Mouse (Mus musculus) kidney, postnatal 25 days (tissue): ENCODE data around the gene Nrp2.
A peak's percentile ranks its signal among the peaks of the same experiment; 100 is the strongest.

Experiments
- DNase-seq, 2 experiments: peaks; one replicate each; pipeline ENCODE4 v3.0.0; 2021; ENCODE audit warnings: mixed read lengths in 2 of 2

Gene Nrp2

DNA sequence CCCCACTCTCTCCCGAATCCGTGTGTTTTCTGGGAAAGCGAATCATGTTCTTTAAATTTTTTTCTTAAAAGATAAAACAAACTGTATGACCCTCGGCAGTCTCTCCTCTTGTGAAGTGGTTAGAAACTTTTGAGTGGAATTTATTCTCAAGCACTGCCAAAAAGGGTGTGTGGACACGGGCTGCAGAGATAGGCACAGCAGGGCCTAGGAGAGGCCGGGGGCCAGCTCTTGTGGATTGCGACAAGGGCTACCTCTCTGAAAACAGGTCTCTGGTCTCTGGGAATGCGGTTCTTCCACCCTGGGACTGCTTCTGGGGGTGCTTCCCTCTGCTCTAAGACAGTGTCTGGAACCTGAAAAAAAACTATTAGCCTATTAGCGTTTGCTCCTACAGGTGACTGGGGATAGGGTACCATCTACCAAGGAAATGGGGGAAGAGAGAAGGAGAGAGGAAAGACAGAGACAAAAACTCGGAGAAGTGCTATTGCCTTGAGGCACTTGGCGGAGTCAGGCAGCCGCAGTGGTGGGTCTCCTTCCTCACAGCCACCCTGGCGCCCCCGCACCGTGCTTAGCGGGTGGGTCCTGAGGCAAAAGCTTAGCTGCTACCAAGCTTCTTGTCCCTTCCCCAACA is 1.9 kb downstream of the Nrp2 start:
- DNase-seq = no peak

DNA sequence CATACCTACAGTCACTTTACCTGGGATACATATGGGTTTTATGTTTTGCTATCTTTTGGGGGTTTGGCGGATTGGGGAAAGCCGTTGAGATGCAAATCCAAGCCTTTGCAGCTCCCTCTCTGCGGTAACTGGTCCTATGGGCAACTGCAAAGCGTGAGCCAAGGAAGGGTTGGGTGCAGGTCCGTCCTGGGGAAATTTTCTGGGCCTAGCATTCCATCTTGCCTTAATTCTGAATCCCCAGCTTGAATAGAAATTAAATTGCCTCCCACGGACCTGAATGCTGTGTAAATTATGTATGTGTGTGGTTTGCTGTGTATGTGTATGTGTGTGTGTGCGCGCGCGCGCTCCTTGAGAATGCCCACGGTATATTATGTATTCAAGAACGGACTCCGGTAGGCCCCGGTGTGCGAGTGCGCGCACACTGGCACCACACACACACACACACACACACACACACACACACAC is 2.5 kb downstream of the Nrp2 start:
- DNase-seq = no peak

DNA sequence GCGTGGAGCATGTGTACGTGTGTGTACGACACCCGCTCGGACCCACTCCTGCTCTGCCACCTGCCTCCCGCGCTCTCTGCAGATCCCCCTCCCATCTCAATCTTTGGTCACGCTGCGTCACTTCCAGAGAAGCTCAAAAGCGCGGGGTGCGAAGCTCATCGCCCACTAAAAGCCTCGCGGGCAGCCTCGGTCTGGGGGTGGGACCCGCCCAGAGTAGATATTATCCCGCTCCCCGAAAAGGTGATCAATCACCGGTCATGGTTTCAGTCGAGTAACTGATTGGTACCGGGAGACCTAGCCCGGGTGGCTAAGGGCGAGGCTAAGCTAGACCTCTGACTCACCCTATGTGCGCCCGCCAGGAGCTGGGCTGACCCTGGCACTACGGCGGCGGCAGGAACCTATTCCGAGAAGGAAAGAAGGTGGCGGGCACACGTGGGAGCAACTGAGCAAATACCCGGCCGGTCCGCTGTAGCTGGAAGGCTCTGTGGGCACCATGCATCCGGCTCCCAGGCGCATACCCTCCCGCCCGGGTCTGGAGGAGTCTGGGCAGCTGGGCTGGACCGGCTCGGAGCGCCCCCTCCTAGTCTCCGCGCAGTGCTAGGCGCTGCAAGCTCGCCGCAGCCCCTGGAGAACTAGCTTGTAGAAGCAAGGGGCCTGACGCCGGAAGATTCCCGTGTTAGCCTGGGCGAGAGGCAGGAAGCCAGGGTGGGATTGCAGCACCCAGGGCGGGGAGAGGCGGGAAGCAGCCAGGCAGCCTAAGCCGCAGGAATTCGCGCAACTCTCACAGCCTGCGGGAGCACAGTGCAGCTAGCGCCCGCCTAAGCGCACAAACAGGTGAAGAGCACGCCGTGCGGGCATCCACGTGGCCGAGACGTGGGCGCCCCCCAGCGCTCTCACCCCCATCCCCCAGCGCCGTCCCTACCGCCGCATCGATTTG is 3.3 kb downstream of the Nrp2 start:
- DNase-seq = peak; percentile 66 to 75

DNA sequence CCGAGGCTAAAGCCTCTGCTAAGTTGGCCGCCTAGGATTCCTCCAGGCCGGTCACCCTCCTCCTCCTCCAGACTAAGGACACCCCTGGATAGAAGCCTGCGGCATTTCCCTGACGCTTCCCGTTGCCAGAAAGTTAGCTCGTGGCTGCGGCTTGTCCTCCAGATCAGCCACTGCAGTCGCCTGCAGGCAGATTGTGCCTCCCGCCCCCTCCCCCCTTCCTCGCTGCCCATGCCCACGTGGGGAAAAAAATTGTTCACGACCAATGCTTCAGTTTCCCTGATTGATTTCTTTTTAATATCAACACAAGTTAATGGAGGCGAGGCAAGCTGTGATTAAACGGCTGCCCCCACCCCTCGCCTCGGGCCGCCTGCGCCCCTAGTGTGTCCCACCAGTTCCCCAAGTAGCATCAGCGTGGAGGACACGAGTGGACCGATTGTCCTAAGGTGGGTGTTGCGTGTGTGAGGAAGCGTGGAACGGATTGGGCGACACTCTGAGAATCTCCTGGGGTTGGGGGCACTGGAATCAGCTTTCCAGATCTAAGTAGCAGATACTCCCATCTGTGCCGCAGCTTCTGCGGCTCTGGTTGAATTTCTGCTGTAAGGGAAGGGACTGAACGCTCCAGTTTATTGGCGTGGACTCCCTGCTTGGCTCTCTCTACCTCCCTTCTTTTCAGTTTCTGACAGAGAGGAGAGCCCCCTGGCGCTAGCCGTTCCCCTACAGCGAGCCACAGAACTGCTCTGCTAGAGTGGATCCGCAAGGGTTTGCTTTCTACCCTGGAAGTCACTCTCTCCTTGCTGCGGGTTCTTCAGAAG is 4.2 kb downstream of the Nrp2 start:
- peak in 1 of 2 experiments; percentile 50 for DNase-seq

DNA sequence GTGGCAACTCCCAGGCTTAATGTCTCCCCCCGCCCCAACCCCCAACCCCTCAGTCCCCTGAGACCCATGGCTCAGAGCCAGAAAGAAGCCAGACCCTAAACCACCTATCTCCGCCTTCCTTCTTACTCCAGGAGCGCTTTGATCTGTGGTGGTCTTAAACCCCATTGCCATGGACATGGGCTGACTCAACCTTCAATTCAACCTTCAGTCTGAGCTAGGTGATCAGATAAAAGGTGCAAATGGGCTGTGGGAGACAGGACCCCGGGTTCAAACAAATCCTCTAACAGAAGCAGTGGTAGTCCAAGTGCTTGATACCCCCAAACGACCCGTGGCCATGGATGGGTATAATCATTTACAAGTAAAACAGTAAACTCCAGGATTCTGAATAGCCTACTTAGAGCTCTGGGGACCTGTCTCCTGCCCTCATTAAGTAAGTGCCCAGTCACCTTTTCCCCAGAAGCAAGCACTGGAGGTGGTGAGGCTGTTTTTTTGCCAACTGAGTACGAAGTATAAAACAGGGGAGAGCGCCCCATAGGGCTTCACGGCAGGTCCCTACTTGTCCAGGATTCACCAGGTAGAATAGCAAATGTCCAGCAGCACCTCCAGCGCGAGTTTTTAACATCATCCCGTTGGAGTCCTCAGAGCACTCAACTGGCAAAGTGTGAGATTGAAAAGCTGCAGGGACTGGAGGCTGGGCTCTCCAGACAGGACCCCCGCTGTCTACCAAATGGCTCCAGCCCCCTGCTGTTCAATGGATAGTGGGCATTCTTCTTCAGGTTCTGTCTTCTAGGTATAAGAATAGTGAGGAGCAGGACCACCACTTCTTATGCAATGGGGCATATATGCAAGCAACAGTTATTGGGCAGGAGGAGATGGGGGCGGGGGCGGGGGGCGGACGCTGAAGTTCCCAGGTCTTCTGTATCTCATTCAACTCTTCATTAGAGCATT is 5.1 kb downstream of the Nrp2 start:
- DNase-seq = peak in 1 of 2 experiments; percentile 2

DNA sequence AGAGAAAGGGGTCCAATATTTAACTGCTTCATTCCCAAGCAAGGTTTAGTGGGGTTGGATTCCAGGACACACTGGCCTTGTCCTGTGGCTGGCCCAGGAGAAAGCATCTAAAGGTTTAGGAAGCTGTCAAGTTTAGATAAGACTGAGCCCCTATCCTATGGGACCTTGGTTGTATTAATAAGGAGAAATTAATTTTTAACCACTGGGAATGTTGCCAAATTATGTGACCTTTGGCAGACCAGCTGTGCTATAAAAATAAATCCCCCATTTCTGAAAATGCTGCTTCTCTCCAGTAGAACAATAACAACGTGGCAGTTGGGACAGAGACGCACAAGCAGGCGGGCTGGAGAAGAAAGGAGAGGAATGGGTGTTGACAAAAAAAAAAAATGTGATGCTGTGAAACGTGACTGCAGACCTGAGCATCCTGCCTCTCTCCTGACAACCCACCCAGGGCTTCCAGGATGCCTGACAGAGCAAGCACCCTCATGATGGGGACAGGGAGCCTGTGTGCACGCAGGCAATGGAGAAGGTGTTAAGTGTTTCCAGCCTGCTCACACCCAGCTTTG is 6.8 kb downstream of the Nrp2 start:
- no peak for DNase-seq

DNA sequence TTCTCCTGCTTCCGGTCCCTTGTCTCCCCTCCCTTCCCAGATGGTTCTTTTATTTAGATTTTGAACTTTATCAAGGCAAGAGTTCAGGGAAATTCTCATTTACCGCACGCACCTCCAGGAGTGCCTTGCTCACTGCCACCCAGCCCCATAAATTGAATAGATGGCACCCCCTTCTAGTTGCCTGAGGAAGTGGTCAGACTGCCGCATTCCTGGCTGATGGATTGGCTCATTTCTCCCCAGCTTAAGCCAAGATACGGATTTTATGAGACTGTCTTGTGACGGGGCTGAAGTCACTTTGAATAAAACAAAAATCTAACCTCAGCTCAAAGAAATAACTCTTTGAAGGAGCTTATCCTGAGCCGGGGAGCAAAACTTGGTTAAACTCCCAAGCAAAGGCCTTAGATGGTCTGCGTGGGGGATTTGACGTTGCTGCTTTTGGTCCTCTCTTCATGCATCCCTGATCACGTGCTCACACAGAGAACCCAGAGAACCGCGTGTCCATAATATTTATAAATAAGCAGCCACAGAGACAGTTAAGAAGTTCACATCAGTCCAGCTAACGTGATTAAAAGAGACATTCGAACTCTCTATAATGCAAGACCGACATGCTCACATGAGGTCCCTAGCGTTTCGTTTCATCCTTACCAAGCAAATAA is 10.1 kb downstream of the Nrp2 start:
- DNase-seq = no peak

DNA sequence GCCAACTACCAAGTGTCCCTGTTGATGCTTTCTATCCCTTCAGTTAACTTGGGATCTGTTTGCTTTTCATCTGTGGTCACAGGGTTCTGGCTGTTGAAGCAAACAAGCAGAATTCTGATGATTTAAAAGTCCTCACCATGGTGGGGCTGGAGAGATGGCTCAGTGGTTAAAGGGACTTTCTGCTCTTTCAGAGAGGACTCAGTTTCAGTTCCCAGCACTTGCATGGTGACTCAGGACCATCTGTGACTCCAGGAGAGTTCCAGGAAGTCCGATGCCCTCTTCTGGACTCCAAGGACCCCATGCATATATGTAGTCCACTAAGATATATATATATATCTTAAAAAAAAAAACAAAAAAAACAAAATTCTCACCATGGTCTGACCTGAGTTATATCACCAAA is 11.9 kb downstream of the Nrp2 start:
- DNase-seq = no peak

DNA sequence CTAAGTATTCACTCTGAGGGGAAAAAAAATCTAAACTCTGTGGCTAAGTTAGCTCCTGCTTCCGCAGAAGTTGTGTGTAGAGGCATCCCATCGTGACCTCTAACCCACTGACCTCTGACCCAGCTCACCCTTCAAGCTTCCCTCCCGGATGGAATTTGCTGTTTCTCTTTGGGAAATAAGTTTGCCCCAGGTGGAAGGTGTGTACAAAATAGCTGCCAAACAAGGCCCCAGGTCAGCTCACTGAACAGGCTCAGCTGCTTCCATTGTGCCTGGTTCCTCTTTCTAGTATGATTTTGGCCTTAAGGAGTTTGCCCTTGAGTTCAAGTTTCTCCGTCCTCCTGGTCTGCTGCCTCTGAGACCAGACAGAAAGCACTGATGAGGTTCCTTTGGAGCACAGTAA is 12.6 kb downstream of the Nrp2 start:
- DNase-seq = peak in 1 of 2 experiments; percentile 23

DNA sequence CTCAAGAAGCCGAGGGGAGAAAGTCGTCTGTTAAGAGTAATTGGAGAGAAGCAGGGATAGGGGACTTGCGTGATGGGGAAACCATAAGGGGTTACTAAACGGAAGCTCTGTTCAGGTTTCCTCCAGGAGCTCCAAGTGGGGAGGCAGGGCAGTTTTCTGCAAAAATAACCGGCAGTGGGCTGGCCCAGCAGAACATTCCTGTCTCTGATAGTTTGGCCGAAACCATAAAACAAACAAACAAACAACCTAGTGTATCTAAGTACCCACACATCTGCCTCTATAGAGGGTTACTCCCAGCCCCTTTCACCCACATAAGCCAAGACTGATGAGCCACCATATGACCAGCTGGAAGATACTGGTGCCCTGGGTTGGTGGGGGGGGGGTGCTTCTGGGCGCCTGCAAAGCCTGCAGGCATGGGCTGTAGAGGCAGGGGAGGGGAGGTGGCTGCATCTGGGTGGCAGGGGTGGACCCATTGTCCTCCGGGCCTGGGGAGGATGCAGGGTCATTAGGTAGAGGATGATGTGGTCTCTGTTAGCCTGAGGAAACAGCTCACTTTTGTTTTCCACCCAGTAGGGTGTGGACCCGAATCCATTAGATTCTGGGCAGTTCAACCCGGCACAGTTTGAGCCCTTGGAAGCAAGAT is 13.9 kb downstream of the Nrp2 start:
- DNase-seq = peak in 1 of 2 experiments; percentile 54

DNA sequence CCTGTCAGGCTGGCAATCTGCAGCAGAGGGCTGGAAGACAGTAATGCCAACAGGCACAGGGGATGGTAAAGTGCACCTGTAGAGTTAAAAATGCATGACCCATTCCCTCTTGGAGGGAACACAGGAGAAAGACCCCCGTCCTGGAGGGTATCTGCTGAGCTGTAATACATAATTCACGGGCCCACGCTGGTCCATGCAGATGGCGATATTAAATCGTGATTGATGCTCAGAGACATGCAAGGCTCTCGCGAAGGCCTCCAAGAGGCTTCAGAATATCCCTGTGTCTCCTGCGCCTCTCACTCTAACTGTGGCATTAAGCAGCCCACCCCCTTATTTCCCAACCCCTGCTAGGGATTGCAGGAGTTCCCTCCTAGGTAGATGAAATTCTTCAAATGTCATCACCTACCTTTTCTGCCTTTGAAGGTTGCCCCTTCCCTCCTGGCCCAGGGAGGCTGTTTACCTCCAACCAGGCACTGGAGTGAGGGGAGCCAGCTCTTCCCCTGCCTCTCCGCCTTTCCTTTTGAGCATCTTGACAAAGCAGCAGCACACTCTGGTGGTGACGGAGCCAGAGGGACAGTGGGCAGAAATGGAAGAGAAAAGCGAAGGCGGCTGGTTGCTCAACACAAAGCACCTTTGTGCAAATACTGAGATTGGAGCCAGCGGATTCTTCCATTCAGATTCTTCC is 14.6 kb downstream of the Nrp2 start:
- DNase-seq = peak in 1 of 2 experiments; percentile 51

DNA sequence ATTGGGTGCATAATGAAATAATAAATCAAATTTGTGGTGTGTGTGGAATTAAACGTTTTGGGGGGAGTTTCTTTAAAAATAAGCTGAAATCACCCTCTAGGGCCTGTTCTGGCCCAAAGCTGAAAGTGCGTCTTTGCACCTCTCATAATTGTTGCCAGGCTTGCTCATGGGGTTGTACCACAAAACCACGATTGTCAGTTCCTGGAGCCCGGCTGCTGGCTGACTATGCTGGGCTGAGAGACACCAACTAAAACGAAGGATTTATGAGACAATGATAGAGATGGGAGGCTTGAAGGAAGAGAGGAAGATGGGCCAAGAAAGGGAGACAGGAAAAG is 15.1 kb downstream of the Nrp2 start:
- peak in 1 of 2 experiments; percentile 25 for DNase-seq

DNA sequence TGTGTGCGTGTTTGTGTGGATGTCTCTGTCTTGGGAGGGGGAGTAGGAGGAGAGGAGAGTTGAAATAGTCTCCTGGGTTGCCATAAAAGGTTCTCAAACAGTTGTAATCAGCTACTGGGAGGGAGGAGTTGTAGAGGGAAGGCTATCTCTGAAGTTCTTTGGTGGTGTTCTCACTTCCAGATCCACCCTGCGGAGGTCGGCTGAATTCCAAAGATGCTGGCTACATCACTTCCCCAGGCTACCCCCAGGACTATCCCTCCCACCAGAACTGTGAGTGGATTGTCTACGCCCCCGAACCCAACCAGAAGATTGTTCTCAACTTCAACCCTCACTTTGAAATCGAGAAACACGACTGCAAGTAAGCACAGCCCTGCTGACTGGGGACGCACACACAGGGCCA is 15.7 kb downstream of the Nrp2 start:
- no peak for DNase-seq

DNA sequence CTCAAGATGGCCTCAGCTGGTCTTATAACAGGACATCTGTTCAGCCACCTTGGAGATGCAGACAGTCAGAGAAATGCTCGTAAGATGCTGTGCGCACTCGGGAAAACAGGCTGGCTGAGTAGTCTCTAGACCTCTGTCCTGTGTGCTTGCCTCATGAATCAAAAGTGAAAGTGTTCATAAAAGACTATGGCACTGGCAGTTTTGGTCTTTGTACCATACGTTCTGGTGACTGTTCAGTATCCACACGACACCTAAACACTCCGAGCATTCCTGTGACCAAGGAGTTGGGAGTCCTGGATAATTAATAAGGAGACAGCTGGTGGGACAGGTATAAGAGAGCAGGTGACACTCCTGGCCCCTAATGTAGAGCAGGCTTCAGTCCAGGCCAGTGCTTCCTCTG is 16.7 kb downstream of the Nrp2 start:
- no peak for DNase-seq

DNA sequence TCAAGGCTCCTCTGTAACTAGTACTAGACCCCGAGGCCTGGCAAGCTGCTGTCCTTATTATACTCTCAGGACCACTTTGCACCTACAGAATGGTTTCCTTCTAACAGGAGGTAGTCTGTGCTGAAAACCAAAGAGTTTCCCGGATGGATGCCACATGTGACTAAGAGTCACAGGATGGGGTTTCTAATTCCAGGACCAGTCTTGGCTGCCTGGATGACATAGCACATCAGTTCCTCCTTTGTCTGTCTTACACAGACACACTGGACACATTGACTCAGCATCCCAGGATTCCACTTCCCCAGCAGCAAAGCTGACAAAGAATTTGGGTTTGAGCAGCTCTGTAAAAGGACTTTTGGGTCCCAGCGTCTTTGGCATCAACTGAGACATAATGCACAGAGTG is 17.1 kb downstream of the Nrp2 start:
- no peak for DNase-seq

DNA sequence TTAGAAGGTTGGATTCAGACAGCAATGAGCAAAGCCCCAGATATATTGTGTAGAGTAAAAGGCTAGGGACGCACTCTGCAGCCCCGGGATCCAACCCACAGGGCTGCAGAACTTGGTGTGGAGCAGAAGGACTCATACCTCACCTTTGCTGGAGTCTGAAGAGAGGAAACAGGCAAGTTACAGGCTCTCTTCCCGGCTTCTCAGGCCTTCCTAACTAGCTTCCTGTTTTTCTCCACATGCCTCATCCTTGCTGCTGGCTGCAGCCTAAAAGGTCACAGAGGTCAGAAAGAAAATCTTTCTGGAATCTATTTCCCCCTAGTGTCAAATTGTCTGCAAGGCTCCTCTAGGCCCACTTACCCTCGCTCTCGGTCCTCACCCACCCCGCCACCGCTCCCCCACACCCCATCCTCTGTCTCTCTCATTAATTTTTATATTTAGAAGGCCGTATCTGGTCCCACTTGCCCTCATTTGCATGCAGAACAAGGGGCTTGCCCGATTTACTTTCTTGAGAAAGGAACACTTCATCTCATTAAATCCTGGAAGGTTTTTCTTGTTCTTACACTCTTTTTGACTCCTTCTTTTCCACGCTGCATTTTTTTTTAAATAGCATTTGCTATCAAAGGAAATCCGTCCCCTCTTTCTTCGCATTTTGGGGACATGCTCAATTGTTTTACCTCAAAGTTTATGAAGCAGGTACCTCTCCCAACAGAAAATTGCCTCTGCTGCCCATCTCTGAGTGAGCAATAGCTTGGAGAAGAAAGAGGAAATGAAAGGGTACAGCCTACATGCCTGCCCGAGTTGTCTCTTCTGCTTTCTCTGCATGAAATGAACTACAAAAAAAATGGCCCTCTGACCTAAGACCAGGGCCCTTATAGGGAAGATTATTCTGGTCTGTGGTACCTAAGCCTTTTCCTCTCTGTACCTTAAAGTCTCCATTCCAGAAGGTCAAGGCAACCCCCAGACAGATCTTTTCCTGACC is 17.9 kb downstream of the Nrp2 start:
- DNase-seq = peak in 1 of 2 experiments; percentile 47

DNA sequence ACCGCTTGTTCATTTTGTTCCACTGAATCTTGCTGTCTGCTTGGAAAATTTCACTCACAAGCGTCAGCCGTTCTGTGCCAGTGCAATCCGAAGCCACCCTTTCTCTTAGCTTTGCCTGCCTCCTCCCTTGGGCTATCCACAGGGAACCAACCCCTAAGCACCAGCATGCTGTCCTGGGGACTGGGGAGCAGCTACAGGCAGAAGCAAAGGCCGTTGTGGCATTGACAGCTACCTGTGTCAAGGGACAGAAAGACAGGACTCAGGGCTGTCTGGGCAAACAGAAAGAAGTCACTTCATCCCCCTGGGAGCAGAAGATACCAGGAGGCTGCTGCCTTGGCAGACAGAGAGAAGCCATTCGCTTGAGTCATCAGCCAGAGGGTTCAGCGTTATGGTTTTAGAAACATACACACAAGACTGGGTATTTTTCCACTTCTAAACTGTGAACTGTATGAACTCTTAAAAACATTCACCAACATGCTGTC is 18.7 kb downstream of the Nrp2 start:
- peak in 1 of 2 experiments; percentile 2 for DNase-seq

DNA sequence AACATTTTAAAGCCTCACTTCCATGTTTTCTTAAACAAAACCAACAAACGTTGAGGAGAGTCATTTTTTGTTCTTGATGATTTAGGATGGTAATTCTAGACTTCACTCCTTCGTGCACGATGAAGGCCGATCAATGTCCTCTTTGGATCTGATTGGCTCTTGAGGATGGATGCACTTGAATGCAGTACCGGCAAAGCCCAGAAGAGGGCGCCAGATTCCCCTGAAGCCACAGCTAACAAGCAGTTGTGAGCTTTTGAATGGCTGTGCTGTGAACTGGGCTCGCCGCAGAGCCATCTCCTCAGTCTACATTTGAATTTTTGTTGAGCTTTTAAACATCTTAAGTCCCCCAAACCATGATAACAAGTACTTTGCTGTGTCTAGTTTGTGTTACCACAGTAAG is 19.4 kb downstream of the Nrp2 start:
- peak in 1 of 2 experiments; percentile 55 for DNase-seq

DNA sequence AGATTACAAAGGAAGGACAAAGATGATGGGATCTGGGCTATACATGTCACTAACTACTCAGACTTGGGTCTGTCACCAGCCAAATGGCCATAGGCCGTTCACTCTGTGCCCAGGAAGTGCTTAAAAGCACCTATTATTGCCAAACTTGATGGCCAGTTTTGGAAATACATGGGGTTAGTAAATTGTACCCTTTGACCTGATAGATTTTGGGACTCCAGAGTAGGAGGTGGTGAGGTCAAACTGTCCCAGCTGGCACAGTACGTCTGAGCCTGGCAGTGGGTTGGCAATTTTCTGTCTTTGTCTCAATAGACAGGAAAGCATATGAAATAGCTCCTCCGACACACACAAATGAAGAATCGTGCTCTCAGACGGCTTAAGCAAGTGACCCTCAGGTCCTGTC is 20.8 kb downstream of the Nrp2 start:
- no peak for DNase-seq
